Mouse (Mus musculus) brain, embryonic 14.5 days (tissue): Measurements from ENCODE around the gene Bbs9.

ENCODE experiments used
- CTCF ChIP-seq: fragments of 200-500 bp; IDR thresholded peaks from 2 replicates; pipeline ENCODE4 v1.5.1; 2012; ENCODE audit warnings: inconsistent platforms, mild to moderate bottlenecking, moderate library complexity, borderline replicate concordance; ENCODE audit not compliant: insufficient read depth, insufficient read length; ENCODE audit errors: extremely low read depth
- POLR2A ChIP-seq: fragments of 200-500 bp; IDR thresholded peaks from 2 replicates; pipeline ENCODE4 v1.6.1; 2012; ENCODE audit warnings: mild to moderate bottlenecking, inconsistent platforms, borderline replicate concordance; ENCODE audit not compliant: poor library complexity, insufficient read depth, insufficient read length, severe bottlenecking; ENCODE audit errors: extremely low read depth

GRCm38 (mm10) chr9:22690234-22690633 is 214.7 kb downstream of the Bbs9 start:
- TF ChIP-seq CTCF, result no peak
- TF ChIP-seq POLR2A, result no peak
